Mouse (Mus musculus) splenic B cell, adult 2 months (primary cell): ENCODE data around the gene Trmt10a.

Experiments
- DNase-seq: peaks from one replicate; pipeline ENCODE4 v3.0.0-alpha.2; 2011; ENCODE audit warnings: low read depth, low spot score
- H3K27me3 ChIP-seq: 2 replicates; pipeline ENCODE4 v1.6.1; 2012; ENCODE audit warnings: mild to moderate bottlenecking, low read length, moderate library complexity, mixed read lengths; ENCODE audit not compliant: control insufficient read depth, poor library complexity, insufficient read depth, severe bottlenecking
- H3K36me3 ChIP-seq: 2 replicates; pipeline ENCODE4 v1.6.1; 2012; ENCODE audit warnings: mild to moderate bottlenecking, low read length, moderate library complexity, mixed read lengths; ENCODE audit not compliant: control insufficient read depth, poor library complexity, insufficient read depth, severe bottlenecking

The Trmt10a gene

GRCm38 (mm10) chr3:138148811-138149210 is 5.6 kb downstream of the Trmt10a start:
- DNase-seq, result no peak
- 0 out of 2 replicates have a peak, but pooled peaks cover 2% of the 10 kb centered on the region for H3K36me3 ChIP-seq
- no peaks in the 10 kb centered on the region for H3K27me3 ChIP-seq

DNA sequence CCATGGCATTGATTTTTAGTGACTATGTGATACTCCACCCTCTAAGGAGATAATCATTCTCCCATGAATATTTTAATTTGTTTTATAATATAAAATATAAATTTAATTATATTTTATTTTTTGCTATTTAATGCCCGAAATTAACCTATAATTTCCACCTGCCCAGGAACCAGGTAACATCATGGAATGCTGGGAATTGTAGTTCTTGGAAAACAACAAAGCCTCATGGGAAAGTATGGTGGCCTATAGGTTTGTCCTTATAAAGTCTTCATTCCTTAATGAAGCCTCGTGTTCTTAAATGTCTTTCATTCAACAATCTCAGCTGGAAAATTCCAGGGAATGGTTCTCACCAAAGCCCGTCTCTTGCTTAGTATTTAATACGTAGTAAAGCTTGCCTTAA is 11.8 kb downstream of the Trmt10a start:
- Histone ChIP-seq H3K27me3 (no peaks in the 10 kb centered on the region), H3K36me3 (peaks cover 2% of the 10 kb centered on the region; the same call in 1 of the 2 replicates)
- DNase-seq, result no peak

DNA sequence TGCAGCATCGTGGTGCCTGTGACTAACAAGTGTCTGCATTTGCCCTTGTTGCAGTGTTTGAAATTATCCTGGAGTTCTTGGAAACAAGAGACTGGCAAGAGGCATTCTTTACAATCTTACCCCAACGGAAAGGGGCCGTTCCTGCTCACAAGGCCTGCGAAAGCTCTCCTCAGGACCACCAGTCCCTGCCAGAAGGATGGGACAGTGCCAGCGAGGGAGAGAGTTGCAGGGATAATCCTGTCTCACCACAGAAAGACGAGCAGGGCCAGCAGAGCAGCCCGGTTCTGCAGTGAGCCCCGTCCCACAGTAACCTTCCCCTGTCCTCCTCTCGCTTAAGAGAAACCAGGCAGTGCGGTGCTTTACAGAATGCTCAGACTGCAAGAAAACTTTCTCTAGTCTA is 13.4 kb downstream of the Trmt10a start:
- Histone ChIP-seq H3K27me3 (no peaks in the 10 kb centered on the region), H3K36me3 (no peaks in the 10 kb centered on the region; the same call in 1 of the 2 replicates)
- no peak for DNase-seq

- no peaks in the 10 kb centered on the region for H3K36me3 ChIP-seq
- no peaks in the 10 kb centered on the region for H3K27me3 ChIP-seq
- DNase-seq, result no peak
Observed at GRCm38 (mm10) chr3:138161623-138162022, 18.4 kb downstream of the Trmt10a start.

DNA sequence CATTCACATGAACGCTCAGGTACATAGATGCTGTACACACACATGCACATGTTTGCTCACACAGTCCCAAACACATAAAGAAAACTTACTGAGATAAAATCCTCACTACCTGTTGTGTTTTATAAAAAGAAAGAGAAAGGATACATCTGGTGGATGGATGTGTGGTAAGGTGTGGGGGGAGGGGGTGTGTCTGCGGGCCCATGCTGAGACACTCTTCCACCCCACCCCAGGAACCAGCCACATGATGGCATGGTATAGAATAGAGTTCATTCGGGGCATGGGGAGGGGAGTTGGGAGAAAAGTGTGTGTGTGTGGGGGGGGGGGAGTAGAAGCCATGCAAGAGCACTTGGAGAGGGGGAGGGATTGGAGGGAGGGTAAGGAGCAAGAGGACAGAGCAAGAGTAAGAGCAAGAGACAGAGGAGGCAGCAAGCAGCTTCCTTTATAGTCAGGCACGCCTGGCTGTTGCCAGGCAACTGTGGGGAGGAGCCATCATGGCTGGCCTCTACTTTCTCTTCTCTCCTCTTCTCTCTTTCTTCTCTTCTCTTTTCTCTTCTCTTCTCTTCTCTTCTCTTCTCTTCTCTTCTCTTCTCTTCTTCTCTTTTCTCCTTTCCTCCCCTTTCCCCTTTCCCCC is 19.4 kb downstream of the Trmt10a start:
- Histone ChIP-seq H3K36me3 (no peaks in the 10 kb centered on the region), H3K27me3 (no peaks in the 10 kb centered on the region)
- no peak for DNase-seq

DNA sequence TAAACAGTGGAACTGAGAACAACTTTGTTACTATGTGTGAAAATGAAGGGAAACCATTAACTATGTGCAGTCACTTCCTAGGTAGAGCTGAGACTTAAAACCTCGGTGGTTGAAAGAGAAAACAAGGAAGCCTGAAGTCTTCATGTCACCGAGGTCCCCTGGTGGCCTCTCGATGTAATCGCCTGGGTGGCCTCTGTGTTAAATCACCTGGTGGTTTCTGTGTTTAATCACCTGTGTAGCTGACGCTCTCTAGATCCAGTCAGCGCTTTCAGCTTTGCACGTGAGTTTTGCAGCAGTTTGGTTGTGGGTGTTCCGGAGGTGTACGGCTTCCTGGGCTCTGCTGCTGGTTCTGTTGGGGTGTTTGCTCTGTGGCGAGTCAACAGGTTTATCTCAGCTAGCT is 30.0 kb downstream of the Trmt10a start:
- Histone ChIP-seq H3K36me3 (no peaks in the 10 kb centered on the region), H3K27me3 (no peaks in the 10 kb centered on the region)
- peak; percentile 8 for DNase-seq

- no peak for DNase-seq
- H3K27me3 ChIP-seq, result no peaks in the 10 kb centered on the region
- H3K36me3 ChIP-seq, result no peaks in the 10 kb centered on the region
Observed at GRCm38 (mm10) chr3:138175551-138175950, 32.3 kb downstream of the Trmt10a start.

DNA sequence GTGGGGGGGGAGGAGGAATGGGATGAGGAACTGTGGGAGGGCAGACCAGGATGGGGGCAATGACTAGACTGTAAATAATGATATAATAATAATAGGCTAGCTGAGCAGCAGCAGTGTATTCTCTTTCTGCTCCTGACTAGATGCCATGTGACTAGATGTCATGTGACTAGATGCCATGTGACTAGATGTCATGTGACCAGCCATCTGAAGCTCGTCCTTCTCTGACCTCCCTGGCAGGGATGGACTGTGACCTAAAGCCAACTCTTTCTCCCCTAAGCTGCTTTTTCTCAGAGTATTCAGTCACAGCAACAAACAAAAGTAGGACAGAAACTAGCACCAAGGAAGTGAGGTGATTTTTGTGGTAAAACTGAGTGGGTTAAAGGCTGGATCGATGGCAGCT is 38.8 kb downstream of the Trmt10a start:
- no peaks in the 10 kb centered on the region for H3K36me3 ChIP-seq
- no peak for DNase-seq
- no peaks in the 10 kb centered on the region for H3K27me3 ChIP-seq

DNA sequence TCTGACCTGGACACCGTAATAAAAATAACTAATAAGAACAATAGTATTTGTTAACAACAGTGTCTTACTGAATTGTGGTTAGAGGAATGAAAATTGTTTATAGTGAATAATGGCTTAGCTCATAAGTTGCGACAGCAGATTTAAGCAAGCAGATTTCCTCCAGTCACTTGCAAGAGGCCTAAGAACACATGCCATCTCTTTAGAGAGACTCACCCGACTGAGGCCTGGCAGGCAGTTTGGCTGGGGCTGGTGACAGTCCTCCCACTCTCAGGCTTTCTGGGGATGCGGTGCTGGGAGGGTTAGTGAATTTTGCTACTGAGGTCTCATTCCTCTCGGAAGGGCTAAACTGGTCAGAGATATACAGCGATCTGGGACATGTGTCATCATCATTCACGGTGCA is 40.1 kb downstream of the Trmt10a start:
- no peak for DNase-seq
- no peaks in the 10 kb centered on the region for H3K27me3 ChIP-seq
- H3K36me3 ChIP-seq, result no peaks in the 10 kb centered on the region

- DNase-seq, result no peak
- no peaks in the 10 kb centered on the region for H3K36me3 ChIP-seq
- no peaks in the 10 kb centered on the region for H3K27me3 ChIP-seq
Observed at GRCm38 (mm10) chr3:138185290-138185689, 42.0 kb downstream of the Trmt10a start.

- no peaks in the 10 kb centered on the region for H3K27me3 ChIP-seq
- DNase-seq, result no peak
- no peaks in the 10 kb centered on the region for H3K36me3 ChIP-seq
Observed at GRCm38 (mm10) chr3:138185995-138186930, 43.0 kb downstream of the Trmt10a start.

DNA sequence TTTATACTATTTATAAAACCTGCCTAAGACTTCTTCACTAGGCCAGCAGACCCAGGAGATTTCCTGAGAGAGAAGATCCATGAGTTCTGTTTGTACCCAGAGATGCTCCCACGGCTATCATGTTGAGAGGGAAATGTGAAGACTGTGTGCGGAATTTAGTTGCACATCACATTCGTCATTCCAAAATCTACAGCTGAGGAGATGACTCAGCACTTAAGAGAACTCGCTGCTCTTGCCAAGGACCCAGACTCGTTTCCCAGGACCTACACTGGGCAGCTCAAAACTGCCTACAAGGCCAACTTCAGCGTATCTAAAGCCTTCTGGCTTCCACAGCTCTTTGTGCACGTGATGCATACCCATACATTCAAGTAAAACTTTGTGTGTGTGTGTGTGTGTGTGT is 49.0 kb downstream of the Trmt10a start:
- Histone ChIP-seq H3K36me3 (no peaks in the 10 kb centered on the region), H3K27me3 (no peaks in the 10 kb centered on the region)
- DNase-seq, result no peak

GRCm38 (mm10) chr3:138193683-138194302 is 50.5 kb downstream of the Trmt10a start, which contains the start of gene 4930579F01Rik:
TSS of gene 4930579F01Rik (minus strand) at chr3:138193825.
- H3K36me3 ChIP-seq, result no peaks in the 10 kb centered on the region
- no peak for DNase-seq
- no peaks in the 10 kb centered on the region for H3K27me3 ChIP-seq

DNA sequence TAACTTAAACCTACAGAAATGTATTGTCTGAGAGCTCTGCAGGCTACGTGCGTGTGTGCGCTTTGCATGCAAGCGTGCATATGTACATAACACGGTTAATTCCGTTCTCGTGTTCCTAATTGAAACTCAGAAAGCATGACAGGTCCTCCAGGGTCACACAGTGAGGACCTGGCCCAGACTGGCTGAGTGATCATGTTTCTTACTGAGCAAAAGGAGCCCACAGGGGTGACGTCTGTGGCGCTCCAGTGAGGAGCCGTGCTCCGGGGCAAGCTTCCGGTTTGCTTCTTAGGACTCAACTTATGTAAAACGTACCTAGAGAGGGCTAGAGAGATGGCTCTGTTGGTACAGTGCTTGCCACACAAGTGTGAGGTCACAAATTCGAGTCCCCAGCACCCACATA is 53.8 kb downstream of the Trmt10a start:
- no peak for DNase-seq
- H3K27me3 ChIP-seq, result no peaks in the 10 kb centered on the region
- H3K36me3 ChIP-seq, result no peaks in the 10 kb centered on the region

DNA sequence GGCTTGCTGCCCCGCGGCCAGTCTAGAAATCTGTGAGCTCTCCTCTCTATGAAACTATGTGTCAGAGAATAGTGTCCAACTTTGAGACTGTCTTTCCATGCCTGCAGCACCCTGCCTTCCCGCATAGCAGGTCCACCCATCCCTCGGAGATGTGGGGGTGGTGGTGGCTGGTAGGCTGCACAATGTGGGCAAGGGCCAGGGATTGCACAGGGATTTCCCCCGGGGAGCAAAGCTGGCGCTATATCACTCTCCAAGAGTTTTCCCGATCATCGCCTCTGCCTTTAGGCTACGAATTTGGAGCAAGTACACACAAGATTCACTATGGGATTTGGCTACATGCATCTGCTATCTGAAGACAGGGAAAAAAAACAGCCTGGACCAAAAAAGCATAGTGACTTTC is 54.3 kb downstream of the Trmt10a start:
- no peak for DNase-seq
- H3K27me3 ChIP-seq, result no peaks in the 10 kb centered on the region
- no peaks in the 10 kb centered on the region for H3K36me3 ChIP-seq
